Mouse (Mus musculus) naive thymus-derived CD4-positive, alpha-beta T cell, adult 2 months (primary cell): Measurements from ENCODE around the gene Mgat1.
A peak's percentile ranks its signal among the peaks of the same experiment; 100 is the strongest.
"Not testable (repeated sequence)": the region's sequence is repeated elsewhere in the genome, so short reads cannot be mapped to it uniquely, and the experiment has no call there.

Experiments
- DNase-seq: peaks from one replicate; pipeline ENCODE4 v3.0.0-alpha.2; 2011; ENCODE audit warnings: low read depth

Mgat1 gene

GRCm38 (mm10) chr11:49243727-49244594 is at the start of gene Mgat1:
TSS of gene Mgat1 (plus strand) at chr11:49244191.
- peak; percentile 96 for DNase-seq

- not testable (repeated sequence) for DNase-seq
These were observed 49.2 kb upstream of the Mgat1 start for GRCm38 (mm10) chr11:49194771-49195170.

GRCm38 (mm10) chr11:49195819-49196322 is 48.1 kb upstream of the Mgat1 start:
- peak; percentile 50 for DNase-seq

- DNase-seq = no peak
These were observed 43.3 kb upstream of the Mgat1 start for GRCm38 (mm10) chr11:49200666-49201065.

- DNase-seq = no peak
These were observed 42.8 kb upstream of the Mgat1 start for GRCm38 (mm10) chr11:49201142-49201541.

- DNase-seq = no peak
These were observed 41.9 kb upstream of the Mgat1 start for GRCm38 (mm10) chr11:49202071-49202470.

GRCm38 (mm10) chr11:49202523-49203061 is 41.4 kb upstream of the Mgat1 start:
- peak; percentile 73 for DNase-seq

- DNase-seq = peak; percentile 93
These were observed 40.7 kb upstream of the Mgat1 start, which contains the start of gene Zfp62 for GRCm38 (mm10) chr11:49203129-49203768. TSS of gene Zfp62 (plus strand) at chr11:49203292.

- DNase-seq = peak; percentile 81
These were observed 40.1 kb upstream of the Mgat1 start for GRCm38 (mm10) chr11:49203771-49204497.

GRCm38 (mm10) chr11:49205080-49205590 is 38.9 kb upstream of the Mgat1 start:
- DNase-seq = peak; percentile 31

GRCm38 (mm10) chr11:49207495-49207894 is 36.5 kb upstream of the Mgat1 start:
- DNase-seq = no peak

GRCm38 (mm10) chr11:49212577-49212976 is 31.4 kb upstream of the Mgat1 start:
- no peak for DNase-seq

- no peak for DNase-seq
These were observed 30.5 kb upstream of the Mgat1 start for GRCm38 (mm10) chr11:49213505-49213904.

GRCm38 (mm10) chr11:49219271-49219670 is 24.7 kb upstream of the Mgat1 start:
- DNase-seq = no peak

- DNase-seq = no peak
These were observed 19.5 kb upstream of the Mgat1 start for GRCm38 (mm10) chr11:49224455-49224854.

- no peak for DNase-seq
These were observed 11.2 kb upstream of the Mgat1 start for GRCm38 (mm10) chr11:49232781-49233180.

GRCm38 (mm10) chr11:49235459-49236207 is 8.4 kb upstream of the Mgat1 start:
- no peak for DNase-seq

GRCm38 (mm10) chr11:49236891-49237290 is 7.1 kb upstream of the Mgat1 start:
- no peak for DNase-seq

- DNase-seq = no peak
These were observed 6.5 kb upstream of the Mgat1 start for GRCm38 (mm10) chr11:49237532-49237931.

- no peak for DNase-seq
These were observed 3.7 kb upstream of the Mgat1 start for GRCm38 (mm10) chr11:49240310-49240709.

- DNase-seq = no peak
These were observed 3.1 kb upstream of the Mgat1 start for GRCm38 (mm10) chr11:49240874-49241273.
